Mouse (Mus musculus): ENCODE measurements at regions not wholly inside any gene's neighbourhood (a gene's known extent, or its start where the extent isn't known, plus 50 kb on each side); places are given as distances from the start of the nearest gene placed in this dataset.

DNA sequence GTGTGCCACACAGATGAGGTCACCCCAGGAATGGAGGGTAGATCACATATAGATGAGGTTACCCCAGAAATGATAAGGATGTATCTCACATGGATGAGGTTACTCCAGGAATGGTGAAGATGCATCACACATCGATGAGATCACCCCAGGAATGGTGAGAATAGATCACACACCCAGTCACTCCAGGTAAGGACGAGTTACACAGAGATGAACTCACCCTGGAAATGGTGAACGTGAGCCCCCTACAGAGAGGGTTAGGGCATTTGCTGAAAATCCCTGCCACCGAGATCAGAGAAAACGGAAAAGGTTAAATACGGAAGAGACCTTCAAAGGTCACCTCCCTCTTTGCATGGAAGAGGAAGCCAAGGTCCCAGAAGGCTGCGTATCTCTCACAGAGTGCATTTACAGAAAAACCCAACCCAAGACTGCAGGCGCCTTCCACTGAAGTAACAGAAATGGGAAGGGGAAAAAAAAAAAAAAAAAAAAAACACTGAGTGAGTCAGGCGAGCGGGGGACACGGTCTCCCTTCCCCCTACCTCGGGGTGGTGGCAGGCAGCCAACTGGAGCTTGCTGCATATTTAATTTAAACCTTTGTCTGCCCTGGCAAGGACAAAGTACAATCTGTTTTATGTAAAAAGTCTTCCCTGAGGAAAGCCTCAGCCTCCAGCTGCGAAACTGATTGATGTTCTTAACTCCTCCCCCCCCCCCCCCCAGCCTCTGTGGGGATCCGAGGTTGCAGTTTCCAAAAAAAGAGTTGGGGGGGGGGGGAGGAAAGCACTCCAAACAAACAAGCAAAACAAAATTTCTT is 175.8 kb upstream of the Jmjd1c start:
- peak; percentile 27; the same call in 1 of the 2 replicates for ATAC-seq (ENCODE audit: low read depth)
- H3K27ac ChIP-seq (ENCODE audit: low read length) = peak overlapping the region; percentile 76
- no peaks in the 10 kb centered on the region for H3K27me3 ChIP-seq (ENCODE audit: control insufficient read depth, insufficient read depth, low read depth, low read length)
- H3K9ac ChIP-seq (ENCODE audit: low read depth, low read length) = no peak overlapping the region
- H3K9me3 ChIP-seq (replicated peaks; ENCODE audit: control insufficient read depth, low read length) = no peaks in the 10 kb centered on the region
- H3K4me3 ChIP-seq (ENCODE audit: low read depth, low read length) = peak overlapping the region; percentile 14
- peaks cover 9% of the 10 kb centered on the region; the same call in 1 of the 2 replicates for H3K4me1 ChIP-seq (ENCODE audit: control insufficient read depth, low read depth, low read length)
- peak overlapping the region; percentile 53 for H3K4me2 ChIP-seq (ENCODE audit: low read depth, low read length)
- WGBS (ENCODE audit: insufficient replicate concordance) = 4% methylated on average over 13 of the region's 14 CpGs
- no peaks in the 10 kb centered on the region for H3K36me3 ChIP-seq (ENCODE audit: control insufficient read depth, insufficient read depth)

DNA sequence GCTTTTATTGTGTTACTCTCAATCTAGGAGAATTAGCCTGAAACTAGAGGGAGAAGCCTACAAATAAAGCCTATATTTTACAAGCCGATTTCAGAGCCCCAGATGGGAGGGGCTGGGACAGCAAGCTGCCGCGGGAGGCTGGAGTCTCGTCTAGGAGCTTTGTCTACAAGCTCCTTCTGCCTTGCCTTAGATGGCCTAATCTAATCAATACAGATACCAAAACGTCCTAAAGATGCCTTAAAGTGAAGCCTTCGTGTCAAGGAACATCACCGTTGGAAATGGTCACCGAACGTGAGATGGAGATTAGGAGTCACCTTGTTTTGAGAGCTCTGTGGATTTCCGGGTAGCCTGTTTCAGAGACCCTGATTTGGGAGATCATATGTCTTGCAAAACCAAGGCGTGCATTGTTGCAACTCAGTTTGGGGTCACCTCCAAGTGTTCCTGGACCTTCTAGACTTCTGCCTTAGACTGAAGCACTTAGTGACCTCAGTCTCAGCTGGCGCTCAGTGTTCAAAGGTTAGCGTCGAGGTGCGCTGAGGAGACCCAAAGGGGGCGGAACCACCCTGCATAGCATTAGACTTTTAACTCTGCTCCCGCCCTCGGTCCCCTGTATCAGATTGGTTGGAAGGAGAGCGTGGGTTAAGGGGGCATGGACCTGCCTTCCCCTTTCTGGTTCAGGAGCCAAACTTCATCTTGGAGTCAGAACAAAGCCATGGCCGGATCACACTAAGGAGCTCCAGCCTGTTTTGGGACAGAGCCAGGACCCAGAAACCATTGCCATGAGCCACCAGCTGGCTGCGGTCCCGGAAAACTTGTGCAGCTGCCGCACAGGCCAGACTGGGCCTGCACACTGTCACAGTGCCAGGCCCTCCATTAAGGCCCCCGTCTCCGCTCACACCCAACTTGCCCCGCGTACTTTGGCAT is 174.9 kb upstream of the Jmjd1c start:
- H3K9ac ChIP-seq (ENCODE audit: low read depth, low read length) = no peak overlapping the region
- H3K4me1 ChIP-seq (ENCODE audit: control insufficient read depth, low read depth, low read length) = peaks cover 9% of the 10 kb centered on the region; the same call in 1 of the 2 replicates
- H3K36me3 ChIP-seq (ENCODE audit: control insufficient read depth, insufficient read depth) = no peaks in the 10 kb centered on the region
- H3K4me3 ChIP-seq (ENCODE audit: low read depth, low read length) = peak overlapping the region; percentile 14
- ATAC-seq (ENCODE audit: low read depth) = peak; percentile 85
- H3K4me2 ChIP-seq (ENCODE audit: low read depth, low read length) = peak overlapping the region; percentile 53
- no peaks in the 10 kb centered on the region for H3K9me3 ChIP-seq (replicated peaks; ENCODE audit: control insufficient read depth, low read length)
- no peaks in the 10 kb centered on the region for H3K27me3 ChIP-seq (ENCODE audit: control insufficient read depth, insufficient read depth, low read depth, low read length)
- 29% methylated on average over 27 of the region's 27 CpGs for WGBS (ENCODE audit: insufficient replicate concordance)
- peak overlapping the region; percentile 76 for H3K27ac ChIP-seq (ENCODE audit: low read length)

DNA sequence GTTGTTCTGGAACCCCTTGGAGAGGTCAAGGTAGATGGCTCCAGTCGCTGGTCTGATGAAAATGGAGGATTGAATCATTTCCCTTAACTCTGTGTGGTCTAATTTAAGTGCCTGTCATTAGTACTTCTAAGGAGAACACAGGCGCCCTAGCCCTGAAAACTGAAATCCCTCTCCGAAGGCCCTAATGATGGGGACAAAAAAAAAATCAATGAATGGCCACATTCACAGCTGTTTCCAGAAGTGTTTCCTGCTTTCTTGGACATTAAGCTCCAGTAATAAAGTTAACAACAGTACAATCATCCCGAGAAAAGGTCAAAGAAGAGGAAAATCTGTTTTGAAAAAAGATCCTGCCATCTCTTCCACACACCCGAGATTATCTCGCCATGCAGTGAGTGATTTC is 174.1 kb upstream of the Jmjd1c start:
- peak overlapping the region; percentile 76; the same call in 1 of the 2 replicates for H3K27ac ChIP-seq (ENCODE audit: low read length)
- WGBS (ENCODE audit: insufficient replicate concordance) = 40% methylated on average over 6 of the region's 6 CpGs
- H3K4me2 ChIP-seq (ENCODE audit: low read depth, low read length) = 0 out of 2 replicates have a peak overlapping the region, but pooled peaks have one; percentile 53

DNA sequence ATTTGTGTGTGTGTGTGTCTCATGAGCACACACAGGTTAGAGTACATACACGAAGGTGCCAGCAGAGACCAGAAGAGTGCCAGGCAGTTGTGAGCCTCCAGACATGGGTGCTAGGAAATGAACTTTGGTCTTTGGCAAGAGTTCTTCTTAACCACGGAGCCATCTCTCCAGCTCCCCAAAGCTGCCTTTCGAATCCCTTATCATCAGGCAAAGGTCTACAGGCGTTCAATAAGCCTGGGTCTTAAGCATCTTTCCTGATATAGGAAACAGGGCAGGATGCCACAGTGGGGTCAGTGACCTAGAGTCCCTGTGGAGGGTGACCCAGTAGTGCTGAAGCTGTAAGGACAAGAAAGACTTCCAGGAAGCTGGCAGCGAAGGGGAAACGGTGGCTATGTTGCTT is 173.6 kb upstream of the Jmjd1c start:
- H3K4me3 ChIP-seq (ENCODE audit: low read depth, low read length) = no peak overlapping the region
- ATAC-seq (ENCODE audit: low read depth) = no peak
- H3K27ac ChIP-seq (ENCODE audit: low read length) = 0 out of 2 replicates have a peak overlapping the region, but pooled peaks have one; percentile 10
- no peak overlapping the region for H3K9ac ChIP-seq (ENCODE audit: low read depth, low read length)
- no peaks in the 10 kb centered on the region for H3K27me3 ChIP-seq (ENCODE audit: control insufficient read depth, insufficient read depth, low read depth, low read length)
- H3K4me2 ChIP-seq (ENCODE audit: low read depth, low read length) = no peak overlapping the region
- no peaks in the 10 kb centered on the region for H3K9me3 ChIP-seq (replicated peaks; ENCODE audit: control insufficient read depth, low read length)
- H3K4me1 ChIP-seq (ENCODE audit: control insufficient read depth, low read depth, low read length) = peaks cover 9% of the 10 kb centered on the region; the same call in 1 of the 2 replicates
- WGBS (ENCODE audit: insufficient replicate concordance) = 39% methylated on average over 6 of the region's 6 CpGs
- no peaks in the 10 kb centered on the region for H3K36me3 ChIP-seq (ENCODE audit: control insufficient read depth, insufficient read depth)

More for the DNA sequence above, 174.1 kb upstream of the Jmjd1c start:
- no peak overlapping the region for H3K4me3 ChIP-seq (ENCODE audit: low read depth, low read length)
- no peak overlapping the region for H3K9ac ChIP-seq (ENCODE audit: low read depth, low read length)
- no peak for ATAC-seq (ENCODE audit: low read depth)
- no peaks in the 10 kb centered on the region for H3K27me3 ChIP-seq (ENCODE audit: control insufficient read depth, insufficient read depth, low read depth, low read length)
- no peaks in the 10 kb centered on the region for H3K36me3 ChIP-seq (ENCODE audit: control insufficient read depth, insufficient read depth)
- H3K9me3 ChIP-seq (replicated peaks; ENCODE audit: control insufficient read depth, low read length) = no peaks in the 10 kb centered on the region
- peaks cover 9% of the 10 kb centered on the region; the same call in 1 of the 2 replicates for H3K4me1 ChIP-seq (ENCODE audit: control insufficient read depth, low read depth, low read length)

DNA sequence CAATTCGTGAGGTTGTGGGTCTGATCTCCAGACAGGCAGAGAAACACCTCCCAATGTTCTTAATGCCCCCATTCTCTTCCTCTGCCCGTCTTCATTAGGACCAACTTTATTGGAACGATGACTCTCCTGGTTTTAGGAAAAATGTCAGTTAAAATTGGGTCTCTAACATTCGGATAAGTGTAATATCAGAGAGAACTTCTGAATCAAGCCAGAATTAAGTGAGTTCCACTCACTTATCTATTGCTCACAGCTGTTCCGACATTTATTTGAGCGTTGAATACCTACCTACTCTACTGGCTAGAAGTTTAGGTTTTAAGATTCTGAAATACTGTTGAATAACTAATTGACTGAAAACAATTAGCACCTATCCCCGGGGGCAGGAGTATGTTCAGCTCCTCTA is 172.0 kb upstream of the Jmjd1c start:
- Histone ChIP-seq H3K4me3 (ENCODE audit: low read depth, low read length) (no peak overlapping the region), H3K9ac (ENCODE audit: low read depth, low read length) (no peak overlapping the region), H3K36me3 (ENCODE audit: control insufficient read depth, insufficient read depth) (no peaks in the 10 kb centered on the region), H3K4me1 (ENCODE audit: control insufficient read depth, low read depth, low read length) (peaks cover 9% of the 10 kb centered on the region; the same call in 1 of the 2 replicates), H3K27me3 (ENCODE audit: control insufficient read depth, insufficient read depth, low read depth, low read length) (no peaks in the 10 kb centered on the region), H3K27ac (ENCODE audit: low read length) (no peak overlapping the region), H3K4me2 (ENCODE audit: low read depth, low read length) (no peak overlapping the region), H3K9me3 (replicated peaks; ENCODE audit: control insufficient read depth, low read length) (no peaks in the 10 kb centered on the region)
- WGBS (ENCODE audit: insufficient replicate concordance) = 65% methylated on average over 7 of the region's 7 CpGs
- no peak for ATAC-seq (ENCODE audit: low read depth)

DNA sequence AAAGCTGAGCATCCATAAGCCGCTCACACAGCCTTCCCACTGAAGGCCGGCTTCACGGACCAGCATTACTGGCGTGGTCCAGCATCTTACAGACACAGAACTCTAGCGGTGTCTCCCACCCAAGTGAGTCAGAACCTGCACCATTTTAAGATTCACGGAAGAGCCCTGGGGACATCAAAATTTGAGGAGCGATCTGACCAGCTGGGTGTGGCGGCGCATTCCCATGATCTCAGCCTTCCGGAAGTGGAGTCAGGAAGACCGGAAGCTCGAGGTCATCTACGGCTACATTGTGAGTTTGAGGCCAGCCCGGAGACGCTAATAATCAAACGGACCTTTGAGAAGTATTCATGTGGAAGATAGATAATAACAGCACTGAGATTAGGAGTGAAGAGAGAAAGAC is 171.5 kb upstream of the Jmjd1c start:
- WGBS (ENCODE audit: insufficient replicate concordance) = 80% methylated on average over 16 of the region's 16 CpGs
- no peak for ATAC-seq (ENCODE audit: low read depth)

DNA sequence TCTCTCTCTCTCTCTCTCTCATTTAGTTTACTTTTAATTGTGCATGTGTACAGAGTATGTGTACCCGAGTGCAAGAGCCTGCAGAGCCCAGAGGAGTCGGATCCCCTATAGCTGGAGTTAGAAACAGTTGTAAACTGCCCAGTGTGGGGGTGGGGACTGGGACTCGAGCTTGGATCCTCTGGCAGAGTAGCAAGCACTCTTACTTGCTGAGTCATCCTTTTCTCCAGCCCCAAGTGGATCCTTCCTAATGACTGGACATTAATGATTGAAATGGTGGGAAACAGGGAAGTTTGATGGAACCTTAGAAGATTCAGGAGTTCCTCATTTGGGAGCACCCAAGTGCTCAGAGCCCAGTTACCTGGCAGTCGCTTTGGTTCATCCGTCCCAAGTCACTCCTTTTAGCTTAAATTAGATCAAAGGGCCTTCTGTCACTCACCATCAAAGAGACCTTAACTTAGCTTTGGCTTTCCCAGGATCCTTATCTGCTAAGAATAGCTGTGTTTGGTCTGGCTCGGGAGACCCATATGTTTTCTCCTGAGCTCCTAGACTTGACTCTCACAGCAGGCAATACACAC is 170.3 kb upstream of the Jmjd1c start:
- Histone ChIP-seq H3K9ac (ENCODE audit: low read depth, low read length) (no peak overlapping the region), H3K4me1 (ENCODE audit: control insufficient read depth, low read depth, low read length) (peaks cover 6% of the 10 kb centered on the region; the same call in 1 of the 2 replicates), H3K9me3 (replicated peaks; ENCODE audit: control insufficient read depth, low read length) (no peaks in the 10 kb centered on the region), H3K27me3 (ENCODE audit: control insufficient read depth, insufficient read depth, low read depth, low read length) (no peaks in the 10 kb centered on the region), H3K36me3 (ENCODE audit: control insufficient read depth, insufficient read depth) (no peaks in the 10 kb centered on the region), H3K27ac (ENCODE audit: low read length) (no peak overlapping the region), H3K4me3 (ENCODE audit: low read depth, low read length) (no peak overlapping the region), H3K4me2 (ENCODE audit: low read depth, low read length) (no peak overlapping the region)
- WGBS (ENCODE audit: insufficient replicate concordance) = 31% methylated on average over 6 of the region's 6 CpGs
- ATAC-seq (ENCODE audit: low read depth) = no peak

More for the DNA sequence above, 171.5 kb upstream of the Jmjd1c start:
- no peak overlapping the region for H3K4me3 ChIP-seq (ENCODE audit: low read depth, low read length)
- H3K27ac ChIP-seq (ENCODE audit: low read length) = no peak overlapping the region
- H3K4me2 ChIP-seq (ENCODE audit: low read depth, low read length) = no peak overlapping the region
- no peaks in the 10 kb centered on the region for H3K36me3 ChIP-seq (ENCODE audit: control insufficient read depth, insufficient read depth)
- H3K9me3 ChIP-seq (replicated peaks; ENCODE audit: control insufficient read depth, low read length) = no peaks in the 10 kb centered on the region
- H3K27me3 ChIP-seq (ENCODE audit: control insufficient read depth, insufficient read depth, low read depth, low read length) = no peaks in the 10 kb centered on the region
- H3K9ac ChIP-seq (ENCODE audit: low read depth, low read length) = no peak overlapping the region
- H3K4me1 ChIP-seq (ENCODE audit: control insufficient read depth, low read depth, low read length) = peaks cover 9% of the 10 kb centered on the region; the same call in 1 of the 2 replicates

DNA sequence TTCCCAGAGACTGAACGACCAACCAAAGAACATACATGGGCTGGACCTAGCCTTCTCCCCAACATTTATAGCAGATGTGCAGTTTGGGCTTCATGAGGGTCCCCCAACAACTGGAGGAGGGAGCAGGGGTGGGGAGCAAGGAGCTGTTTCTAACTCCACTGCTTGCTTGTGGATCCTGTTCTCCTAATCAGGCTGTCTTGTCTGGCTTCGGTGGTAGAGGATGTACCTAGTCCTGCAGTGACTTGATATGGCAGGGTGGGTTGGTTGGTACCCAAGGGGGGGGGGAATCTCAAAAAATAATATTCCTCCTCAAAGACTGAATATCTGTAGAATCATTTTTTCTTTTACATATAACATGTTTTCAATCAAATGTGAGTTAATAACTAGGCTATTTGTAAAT is 168.3 kb upstream of the Jmjd1c start:
- WGBS (ENCODE audit: insufficient replicate concordance) = 46% methylated on average over 2 of the region's 2 CpGs
- Histone ChIP-seq H3K9ac (ENCODE audit: low read depth, low read length) (no peak overlapping the region), H3K4me1 (ENCODE audit: control insufficient read depth, low read depth, low read length) (no peaks in the 10 kb centered on the region; the same call in 1 of the 2 replicates), H3K4me3 (ENCODE audit: low read depth, low read length) (no peak overlapping the region), H3K9me3 (replicated peaks; ENCODE audit: control insufficient read depth, low read length) (no peaks in the 10 kb centered on the region), H3K27ac (ENCODE audit: low read length) (no peak overlapping the region), H3K36me3 (ENCODE audit: control insufficient read depth, insufficient read depth) (no peaks in the 10 kb centered on the region), H3K4me2 (ENCODE audit: low read depth, low read length) (no peak overlapping the region), H3K27me3 (ENCODE audit: control insufficient read depth, insufficient read depth, low read depth, low read length) (no peaks in the 10 kb centered on the region)
- ATAC-seq (ENCODE audit: low read depth) = no peak

All from liver, embryonic 16.5 days (tissue).